8 mouse cellular contexts compared by ENCODE assay signal in genomic region chr9:107645577-107645976, GRCm38 (mm10). TPM values are rescaled to one million over a fixed set of nuclear protein-coding genes. Genes with fewer than 3 reads are reported as not detected.
DNase-seq lines count a peak whose midpoint lies in the region; ATAC-seq and TF ChIP-seq lines count a peak whose summit lies in the region.

No protein-coding gene starts in this region.

- no peaks in the 10 kb centered on the region for H3K9me3 ChIP-seq in liver, embryonic 15.5 days (replicated peaks)
- no peaks in the 10 kb centered on the region for H3K9me3 ChIP-seq in neural tube, embryonic 11.5 days (ENCODE audit: control insufficient read depth, low read length)

- ATAC-seq in liver, embryonic 15.5 days (ENCODE audit: insufficient read depth), result peak; percentile 40
- peak; percentile 67 for ATAC-seq in neural tube, embryonic 11.5 days (ENCODE audit: insufficient read depth, low FRiP score, low TSS enrichment)

- no peak for TF ChIP-seq POLR2A in cortical plate, adult 2 months (IDR thresholded peaks at IDR 0.05; ENCODE audit: extremely low read depth, insufficient read depth, low read length)
- no peak for TF ChIP-seq POLR2A in kidney, adult 2 months (IDR thresholded peaks at IDR 0.05; ENCODE audit: low read depth, low read length)
- no peak for TF ChIP-seq POLR2A in testis, adult 2 months (IDR thresholded peaks at IDR 0.05; ENCODE audit: control insufficient read depth, low read depth, low read length)

- WGBS in kidney, adult 2 months, result 16% methylated on average over 5 of the region's 5 CpGs
- 16% methylated on average over 5 of the region's 5 CpGs for WGBS in liver, embryonic 15.5 days (ENCODE audit: insufficient replicate concordance)
- 8% methylated on average over 5 of the region's 5 CpGs for WGBS in neural tube, embryonic 11.5 days

- peak overlapping the region; percentile 29 for H3ac ChIP-seq in C2C12 (ENCODE audit: control insufficient read depth, insufficient read length, low read depth)

- H3K9ac ChIP-seq in liver, embryonic 15.5 days, result no peak overlapping the region
- H3K9ac ChIP-seq in neural tube, embryonic 11.5 days (ENCODE audit: low read length), result no peak overlapping the region

- no peaks in the 10 kb centered on the region for H3K79me2 ChIP-seq in C2C12 (ENCODE audit: control insufficient read depth, insufficient read depth)

- H3K36me3 ChIP-seq in C2C12 (ENCODE audit: control insufficient read depth, insufficient read depth), result no peaks in the 10 kb centered on the region
- no peaks in the 10 kb centered on the region for H3K36me3 ChIP-seq in kidney, adult 2 months (ENCODE audit: control insufficient read depth, insufficient read depth, low read length)
- H3K36me3 ChIP-seq in liver, embryonic 15.5 days (replicated peaks), result no peaks in the 10 kb centered on the region
- H3K36me3 ChIP-seq in neural tube, embryonic 11.5 days (ENCODE audit: control insufficient read depth, insufficient read depth, low read length), result no peaks in the 10 kb centered on the region
- no peaks in the 10 kb centered on the region for H3K36me3 ChIP-seq in testis, adult 2 months (ENCODE audit: control insufficient read depth, insufficient read depth, low read length)

- no peak overlapping the region for H3K4me2 ChIP-seq in liver, embryonic 15.5 days
- no peak overlapping the region for H3K4me2 ChIP-seq in neural tube, embryonic 11.5 days (ENCODE audit: low read depth)

- peak; percentile 89 for DNase-seq in ZHBTc4 (ENCODE audit: low read depth, low spot score)
- DNase-seq in gastrocnemius, postnatal 4 days (ENCODE audit: low spot score in 2 of 2), result peak; percentile 69 to 78
- peak; percentile 81 for DNase-seq in kidney, adult 2 months
- peak; percentile 87 for DNase-seq in neural tube, embryonic 11.5 days (ENCODE audit: low spot score)

- H3K79me3 ChIP-seq in C2C12 (ENCODE audit: low read depth), result no peaks in the 10 kb centered on the region

- H3K4me1 ChIP-seq in cortical plate, adult 2 months (ENCODE audit: control insufficient read depth, insufficient read depth, low read length), result no peaks in the 10 kb centered on the region
- H3K4me1 ChIP-seq in kidney, adult 2 months (ENCODE audit: control insufficient read depth, insufficient read depth, low read length), result peaks cover 16% of the 10 kb centered on the region; the same call in 1 of the 2 replicates
- H3K4me1 ChIP-seq in liver, embryonic 15.5 days (replicated peaks), result peaks cover 24% of the 10 kb centered on the region
- peaks cover 2% of the 10 kb centered on the region; the same call in 1 of the 2 replicates for H3K4me1 ChIP-seq in neural tube, embryonic 11.5 days (ENCODE audit: control insufficient read depth, insufficient read depth, low read length)
- H3K4me1 ChIP-seq in testis, adult 2 months (ENCODE audit: control insufficient read depth, insufficient read depth, low read length), result peaks cover 7% of the 10 kb centered on the region

- no peak overlapping the region for H3K4me3 ChIP-seq in C2C12 (ENCODE audit: insufficient read depth, poor library complexity, severe bottlenecking)
- no peak overlapping the region for H3K4me3 ChIP-seq in cortical plate, adult 2 months (ENCODE audit: insufficient read depth, low read length)
- H3K4me3 ChIP-seq in kidney, adult 2 months (ENCODE audit: insufficient read depth, low read depth, low read length), result no peak overlapping the region
- no peak overlapping the region for H3K4me3 ChIP-seq in liver, embryonic 15.5 days (replicated peaks)
- no peak overlapping the region for H3K4me3 ChIP-seq in neural tube, embryonic 11.5 days (ENCODE audit: low read depth, low read length)
- peak overlapping the region; percentile 90 for H3K4me3 ChIP-seq in testis, adult 2 months (ENCODE audit: control insufficient read depth, low read depth, low read length)

- no peak overlapping the region for H3K27ac ChIP-seq in cortical plate, adult 2 months (ENCODE audit: insufficient read depth, low read length)
- H3K27ac ChIP-seq in kidney, adult 2 months (ENCODE audit: insufficient read depth, low read depth, low read length), result no peak overlapping the region
- H3K27ac ChIP-seq in liver, embryonic 15.5 days (replicated peaks), result no peak overlapping the region
- H3K27ac ChIP-seq in neural tube, embryonic 11.5 days (ENCODE audit: low read depth, low read length), result no peak overlapping the region
- no peak overlapping the region for H3K27ac ChIP-seq in testis, adult 2 months (ENCODE audit: control insufficient read depth, insufficient read depth, low read depth, low read length)

- H3K27me3 ChIP-seq in C2C12 (ENCODE audit: control insufficient read depth, insufficient read depth, insufficient read length), result peaks cover 3% of the 10 kb centered on the region
- no peaks in the 10 kb centered on the region for H3K27me3 ChIP-seq in kidney, adult 2 months (replicated peaks; ENCODE audit: control insufficient read depth, insufficient read depth, low read length)
- peaks cover 9% of the 10 kb centered on the region; the same call in 1 of the 2 replicates for H3K27me3 ChIP-seq in liver, embryonic 15.5 days
- no peaks in the 10 kb centered on the region for H3K27me3 ChIP-seq in neural tube, embryonic 11.5 days (ENCODE audit: control insufficient read depth, insufficient read depth, low read length)
- H3K27me3 ChIP-seq in testis, adult 2 months (ENCODE audit: control insufficient read depth, insufficient read depth, low read length), result no peaks in the 10 kb centered on the region

- peak; percentile 57 for TF ChIP-seq CTCF in C2C12 (IDR thresholded peaks at IDR 0.05; ENCODE audit: control insufficient read depth, insufficient read depth, insufficient read length)
- TF ChIP-seq CTCF in cortical plate, adult 2 months (IDR thresholded peaks at IDR 0.05; ENCODE audit: extremely low read depth, insufficient read depth, low read length), result peak; percentile 88
- TF ChIP-seq CTCF in kidney, adult 2 months (conservative IDR thresholded peaks at IDR 0.05; ENCODE audit: insufficient read depth, insufficient read length, low read depth, low read length), result peak; percentile 87
- TF ChIP-seq CTCF in testis, adult 2 months (IDR thresholded peaks at IDR 0.05; ENCODE audit: control insufficient read depth, insufficient read depth, insufficient replicate concordance, low read depth, low read length), result peak; percentile 86

TF ChIP-seq in C2C12, 6 proteins besides CTCF, POLR2A, EP300 and RAD21:
- no peak for TF ChIP-seq FOSL1 (IDR thresholded peaks at IDR 0.05; ENCODE audit: insufficient read depth, low read length, poor library complexity, severe bottlenecking)
- no peak for TF ChIP-seq CEBPB (IDR thresholded peaks at IDR 0.05; ENCODE audit: low read depth)
TF ChIP-seq in C2C12: peak in this region for 0.

RNA-seq across cellular contexts. Expression of gene Gnai2, which starts 10.4 kb away (rescaled TPM):
- 449 TPM for polyA plus RNA-seq in C2C12 (2012; fragmentation: generic; extraction: Trizol)
- 283 and 286 TPM in 2 replicates for polyA plus RNA-seq in cortical plate, adult 2 months (2012; rRNA removed)
- 100 to 1,000 TPM; 307 to 340 TPM for total RNA-seq in gastrocnemius, postnatal 4 days (2021)
- 356 and 366 TPM in 2 replicates for polyA plus RNA-seq in kidney, adult 2 months (2012; rRNA removed)
- polyA plus RNA-seq in liver, embryonic 15.5 days (2015; fragmentation: Nextera tagmentation; extraction: Ambion mirVana), result 162 and 167 TPM in 2 replicates
- polyA plus RNA-seq in neural tube, embryonic 11.5 days (2014; fragmentation: Nextera tagmentation; extraction: Ambion mirVana), result 434 and 452 TPM in 2 replicates
- polyA plus RNA-seq in testis, adult 2 months (2012; rRNA removed), result 87.7 and 103 TPM in 2 replicates

RNA-seq across cellular contexts. Expression of gene Slc38a3, which starts 23.8 kb away (rescaled TPM):
- 0.01 TPM for polyA plus RNA-seq in C2C12 (2012; fragmentation: generic; extraction: Trizol)
- 134 and 156 TPM in 2 replicates for polyA plus RNA-seq in cortical plate, adult 2 months (2012; rRNA removed)
- total RNA-seq in gastrocnemius, postnatal 4 days (2021), result 10 to 100 TPM; 10.6 to 11.3 TPM
- 77.9 and 139 TPM in 2 replicates for polyA plus RNA-seq in kidney, adult 2 months (2012; rRNA removed)
- polyA plus RNA-seq in liver, embryonic 15.5 days (2015; fragmentation: Nextera tagmentation; extraction: Ambion mirVana), result 35.0 and 50.9 TPM in 2 replicates
- polyA plus RNA-seq in neural tube, embryonic 11.5 days (2014; fragmentation: Nextera tagmentation; extraction: Ambion mirVana), result 6.8 and 7.2 TPM in 2 replicates
- polyA plus RNA-seq in testis, adult 2 months (2012; rRNA removed), result 0.10 and 0.32 TPM in 2 replicates

RNA-seq across cellular contexts. Expression of gene Gnat1, which starts 33.9 kb away (rescaled TPM):
- polyA plus RNA-seq in C2C12 (2012; fragmentation: generic; extraction: Trizol), result 0.01 TPM
- 0.40 and 0.42 TPM in 2 replicates for polyA plus RNA-seq in cortical plate, adult 2 months (2012; rRNA removed)
- not detected for total RNA-seq in gastrocnemius, postnatal 4 days (2021)
- polyA plus RNA-seq in kidney, adult 2 months (2012; rRNA removed), result 0.09 and 0.22 TPM in 2 replicates
- polyA plus RNA-seq in liver, embryonic 15.5 days (2015; fragmentation: Nextera tagmentation; extraction: Ambion mirVana), result 1.2 and 1.3 TPM in 2 replicates
- polyA plus RNA-seq in neural tube, embryonic 11.5 days (2014; fragmentation: Nextera tagmentation; extraction: Ambion mirVana), result 1.9 and 2.4 TPM in 2 replicates
- 0.05 and 0.12 TPM in 2 replicates for polyA plus RNA-seq in testis, adult 2 months (2012; rRNA removed)

RNA-seq across cellular contexts. Expression of gene Sema3b, which starts 36.5 kb away (rescaled TPM):
- polyA plus RNA-seq in C2C12 (2012; fragmentation: generic; extraction: Trizol), result 13.7 TPM
- 2.4 and 4.3 TPM in 2 replicates for polyA plus RNA-seq in cortical plate, adult 2 months (2012; rRNA removed)
- total RNA-seq in gastrocnemius, postnatal 4 days (2021), result 10 to 100 TPM; 50.9 to 52.0 TPM
- 63.3 and 78.8 TPM in 2 replicates for polyA plus RNA-seq in kidney, adult 2 months (2012; rRNA removed)
- 0.74 and 0.77 TPM in 2 replicates for polyA plus RNA-seq in liver, embryonic 15.5 days (2015; fragmentation: Nextera tagmentation; extraction: Ambion mirVana)
- polyA plus RNA-seq in neural tube, embryonic 11.5 days (2014; fragmentation: Nextera tagmentation; extraction: Ambion mirVana), result 2.6 and 3.0 TPM in 2 replicates
- 2.1 and 4.1 TPM in 2 replicates for polyA plus RNA-seq in testis, adult 2 months (2012; rRNA removed)

RNA-seq across cellular contexts. Expression of gene Ifrd2, which starts 58.1 kb away (rescaled TPM):
- polyA plus RNA-seq in C2C12 (2012; fragmentation: generic; extraction: Trizol), result 71.7 TPM
- 16.3 and 18.6 TPM in 2 replicates for polyA plus RNA-seq in cortical plate, adult 2 months (2012; rRNA removed)
- 10 to 100 TPM; 31.8 to 35.2 TPM for total RNA-seq in gastrocnemius, postnatal 4 days (2021)
- 50.5 and 57.8 TPM in 2 replicates for polyA plus RNA-seq in kidney, adult 2 months (2012; rRNA removed)
- polyA plus RNA-seq in liver, embryonic 15.5 days (2015; fragmentation: Nextera tagmentation; extraction: Ambion mirVana), result 161 and 198 TPM in 2 replicates
- polyA plus RNA-seq in neural tube, embryonic 11.5 days (2014; fragmentation: Nextera tagmentation; extraction: Ambion mirVana), result 35.2 and 39.0 TPM in 2 replicates
- 16.4 and 20.5 TPM in 2 replicates for polyA plus RNA-seq in testis, adult 2 months (2012; rRNA removed)
